Mouse (Mus musculus) MEL-GATA-1-ER (cell line): Measurements from ENCODE around the gene Pglyrp1.

Experiments
- DNase-seq: peaks from one replicate; pipeline ENCODE4 v3.0.0-alpha.2; 2012; ENCODE audit warnings: low read depth; ENCODE audit errors: extremely low read depth

Gene Pglyrp1

GRCm38 (mm10) chr7:18884745-18885422, 13.8 kb downstream of the Pglyrp1 start:
- DNase-seq = no peak

GRCm38 (mm10) chr7:18886963-18887362, 15.8 kb downstream of the Pglyrp1 start:
- DNase-seq = no peak

GRCm38 (mm10) chr7:18890848-18891247, 19.7 kb downstream of the Pglyrp1 start:
- DNase-seq = no peak

DNA sequence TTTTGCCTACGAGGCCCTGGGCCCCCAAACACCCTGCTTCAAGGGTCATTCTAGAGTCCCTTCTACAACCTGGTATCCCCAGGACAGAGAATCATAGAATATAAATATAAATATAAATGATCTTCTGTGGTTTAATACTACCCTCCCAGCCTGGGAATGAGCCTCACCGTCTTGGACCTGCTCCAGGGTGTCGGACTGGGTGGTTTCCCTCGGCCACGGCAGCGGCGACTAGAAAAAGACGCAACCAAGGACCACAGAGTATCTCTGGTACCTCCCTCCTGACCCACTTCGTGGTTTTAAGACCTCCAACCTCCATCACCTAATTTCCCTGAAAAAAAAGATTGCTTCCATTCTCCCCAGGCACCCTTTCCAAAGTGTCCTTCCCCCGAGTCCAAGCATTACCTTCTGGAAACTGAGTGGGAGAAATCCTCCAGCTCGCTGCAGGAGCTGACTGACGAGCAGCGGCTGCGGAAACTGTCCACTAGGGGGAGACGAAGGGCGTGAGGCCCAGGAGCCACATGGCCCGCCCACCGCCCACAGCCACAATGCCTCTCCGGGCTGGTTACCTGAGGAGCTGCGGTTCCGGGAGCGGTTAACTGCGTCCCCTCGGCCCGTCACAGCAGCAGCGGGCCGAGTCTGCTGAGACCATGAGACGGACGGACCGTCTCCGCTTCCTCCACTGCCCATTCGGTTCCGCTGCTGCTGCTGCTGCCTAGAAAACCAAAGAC, 20.9 kb downstream of the Pglyrp1 start:
- no peak for DNase-seq

- no peak for DNase-seq
These were observed 21.9 kb downstream of the Pglyrp1 start for GRCm38 (mm10) chr7:18893009-18893408.

DNA sequence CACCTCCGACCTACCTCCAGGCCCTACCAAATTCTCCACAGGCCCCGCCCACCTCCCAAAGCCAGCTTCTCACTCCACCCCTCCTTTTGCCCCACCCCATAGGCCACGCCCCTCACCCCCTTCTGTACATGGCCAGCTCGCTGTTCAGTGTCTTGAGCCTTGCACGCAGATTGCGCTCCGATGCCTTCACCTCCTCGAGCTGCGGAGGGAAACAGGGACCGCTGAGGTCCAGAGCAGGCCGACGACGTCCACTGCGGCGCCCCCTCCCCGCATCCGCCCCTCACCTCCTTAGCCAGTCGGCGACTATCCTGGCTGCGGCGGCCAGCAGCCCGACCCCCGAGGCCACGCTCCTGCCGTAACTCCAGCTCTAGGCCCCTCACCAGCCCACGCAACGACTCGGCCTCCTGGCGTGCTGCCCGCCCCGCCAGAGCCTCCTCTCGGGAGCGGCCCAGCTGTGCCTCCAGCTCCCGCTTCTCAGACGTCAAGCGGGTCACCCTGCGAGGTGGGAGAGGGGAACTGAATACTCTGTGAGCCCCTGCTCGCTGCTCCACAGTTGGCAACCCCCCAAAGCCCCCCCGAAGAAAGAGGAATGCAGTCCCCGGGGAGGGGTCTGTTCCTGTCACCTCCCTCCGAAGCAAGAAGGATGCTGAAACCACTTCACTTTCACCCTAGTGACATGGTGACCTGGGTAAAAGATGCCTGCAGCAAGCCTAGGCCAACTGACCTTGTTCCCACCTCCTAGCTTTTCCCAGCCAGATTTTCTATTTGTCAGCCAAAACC, 22.7 kb downstream of the Pglyrp1 start:
- no peak for DNase-seq

DNA sequence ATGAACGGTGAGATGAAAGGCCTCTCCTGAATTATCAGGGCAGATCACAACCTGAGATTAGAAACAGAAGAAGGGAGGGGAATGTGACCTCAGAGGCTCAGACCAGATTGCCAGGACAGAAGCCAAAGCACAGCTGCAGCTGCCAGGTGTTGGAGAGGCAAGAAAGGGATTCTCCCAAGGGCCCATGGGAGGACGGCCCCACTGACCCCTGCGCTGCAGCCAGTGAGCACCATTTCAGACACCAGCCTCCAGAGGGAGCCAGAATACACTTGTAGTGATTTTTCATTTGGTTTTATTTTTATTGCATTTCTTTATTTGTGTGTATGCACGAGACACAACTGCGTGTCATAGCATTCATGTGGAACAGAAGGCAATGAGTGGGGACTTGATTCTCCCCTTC, 25.4 kb downstream of the Pglyrp1 start:
- no peak for DNase-seq

DNA sequence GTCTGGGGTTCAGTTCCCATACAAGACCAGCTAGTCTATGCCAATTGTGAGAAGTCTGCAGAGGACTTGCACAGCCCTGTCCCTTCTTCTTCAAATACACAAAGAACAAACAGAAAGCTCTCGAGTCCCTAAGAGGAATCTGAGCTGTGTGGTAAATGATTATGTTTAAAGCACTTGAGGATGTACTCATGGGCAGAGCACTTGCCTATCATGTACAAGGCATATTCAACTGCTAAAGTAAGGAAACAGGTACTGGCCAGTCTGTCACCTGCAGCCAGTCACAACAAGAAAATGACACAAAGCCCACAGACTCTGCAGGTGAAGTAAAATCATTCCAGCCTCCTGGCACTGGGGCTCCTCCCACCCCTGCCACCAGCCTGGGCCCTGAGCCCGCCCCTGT, 29.4 kb downstream of the Pglyrp1 start:
- no peak for DNase-seq

DNA sequence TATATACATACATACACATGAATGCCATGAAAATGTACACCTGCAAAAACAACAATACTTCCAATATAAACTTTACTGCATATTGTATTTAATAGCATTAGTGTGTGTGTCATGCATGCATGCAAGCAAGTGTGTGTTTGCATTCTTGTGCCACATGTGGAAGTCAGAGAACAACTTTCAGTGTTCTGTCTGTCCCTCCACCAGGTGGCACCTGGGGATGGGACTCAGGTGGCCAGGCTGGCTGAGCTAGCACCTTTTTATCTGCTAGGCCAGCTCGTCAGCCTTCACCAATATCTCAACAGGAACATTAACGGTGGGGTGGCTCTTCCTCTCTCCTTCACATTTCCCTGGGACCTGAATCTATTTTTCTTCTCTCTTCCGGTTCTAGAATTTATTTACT, 31.4 kb downstream of the Pglyrp1 start:
- DNase-seq = no peak

- DNase-seq = no peak
These were observed 33.8 kb downstream of the Pglyrp1 start for GRCm38 (mm10) chr7:18904971-18905370.

DNA sequence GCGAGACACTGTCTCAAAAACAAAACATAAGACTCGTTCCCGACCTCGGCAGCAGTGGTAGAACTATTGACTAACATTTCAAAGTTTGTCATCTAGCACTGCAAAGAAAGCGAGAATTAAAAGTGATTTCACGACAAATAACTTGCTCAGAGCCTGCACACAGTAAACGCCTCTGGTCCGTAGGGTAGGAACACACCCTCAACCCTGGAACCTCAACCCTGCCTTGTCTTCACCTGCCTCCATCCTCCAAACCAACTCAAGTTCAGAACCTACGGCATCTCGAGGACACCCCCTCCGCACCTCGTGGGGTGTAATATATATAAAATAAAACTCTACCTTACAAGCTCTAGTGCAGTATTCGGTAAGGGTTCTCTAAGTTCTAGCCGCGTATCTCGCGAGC, 38.7 kb downstream of the Pglyrp1 start:
- DNase-seq = peak; percentile 24

DNA sequence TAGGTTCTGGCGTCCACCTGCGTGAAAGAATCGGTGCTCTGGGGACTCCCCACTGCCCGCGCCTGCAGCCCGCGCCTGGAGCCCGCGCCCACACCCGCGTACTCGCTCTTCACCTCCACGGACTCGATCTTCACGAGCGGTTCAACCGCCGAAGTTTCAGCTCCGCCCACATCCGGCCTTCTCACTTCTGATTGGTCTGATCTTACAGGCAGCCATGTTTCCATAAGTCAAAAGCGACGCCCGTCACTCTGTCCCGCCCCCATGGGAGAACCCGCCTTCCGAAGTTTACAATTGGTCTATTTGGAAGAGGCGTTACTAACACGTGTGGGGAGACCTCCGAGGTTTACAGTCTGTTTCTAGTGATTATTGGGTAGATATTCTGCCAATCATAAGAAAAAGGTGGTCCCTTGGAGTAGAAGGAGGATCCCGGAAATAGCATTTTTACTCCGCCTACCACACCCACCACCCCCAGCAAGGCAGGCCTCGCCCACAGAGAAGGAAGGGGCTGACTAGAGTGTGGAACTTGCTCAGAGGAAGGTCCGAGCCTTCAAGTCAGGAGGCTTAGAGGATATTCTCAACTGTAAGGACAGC, 39.2 kb downstream of the Pglyrp1 start, which contains the start of gene Ccdc61:
Gene Ccdc61 (minus strand): TSS at position 175 of the 591 bp plus-strand sequence.
- peak; percentile 99 for DNase-seq

- no peak for DNase-seq
These were observed 45.1 kb downstream of the Pglyrp1 start for GRCm38 (mm10) chr7:18916254-18916653.

DNA sequence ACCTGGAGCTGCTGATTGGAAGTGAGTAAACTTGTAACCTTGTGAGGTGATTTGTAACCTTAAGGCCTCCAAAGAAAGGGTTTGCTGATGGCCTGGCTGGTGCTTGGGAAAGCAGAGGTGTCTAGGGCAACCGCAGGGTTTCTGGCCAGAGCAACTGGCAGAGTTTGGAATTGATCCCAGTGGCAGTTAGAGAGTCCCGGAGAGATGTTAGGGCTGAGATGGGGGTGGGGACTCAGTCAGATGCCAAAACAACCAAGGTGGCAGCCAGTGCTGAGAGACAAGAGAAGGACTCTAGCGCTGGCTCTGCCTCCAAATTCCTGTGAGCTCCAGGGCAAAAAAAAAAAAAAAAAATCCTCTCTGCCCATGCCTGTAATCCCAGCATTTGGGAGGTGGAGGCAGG, 46.8 kb downstream of the Pglyrp1 start:
- no peak for DNase-seq

DNA sequence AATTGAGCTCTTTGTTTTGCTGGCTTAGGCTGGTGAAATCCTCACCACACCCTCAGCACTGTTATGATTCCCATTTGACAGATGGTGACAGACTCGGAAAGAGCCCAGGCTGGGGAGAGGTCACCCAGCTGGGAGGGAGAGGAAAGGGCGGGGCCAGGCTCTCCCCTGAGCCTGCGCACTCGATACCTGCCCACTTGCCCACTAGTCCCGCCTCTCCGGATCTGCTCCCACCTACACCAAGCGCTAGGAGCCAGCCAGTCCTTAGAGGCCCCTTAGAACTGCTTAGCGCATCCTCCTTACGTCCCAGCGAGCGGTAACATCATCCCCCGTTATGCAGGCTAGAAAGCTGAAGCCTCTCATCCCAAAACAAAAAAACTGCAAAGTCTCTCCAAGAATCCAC, 49.9 kb downstream of the Pglyrp1 start:
- DNase-seq = peak; percentile 54

DNA sequence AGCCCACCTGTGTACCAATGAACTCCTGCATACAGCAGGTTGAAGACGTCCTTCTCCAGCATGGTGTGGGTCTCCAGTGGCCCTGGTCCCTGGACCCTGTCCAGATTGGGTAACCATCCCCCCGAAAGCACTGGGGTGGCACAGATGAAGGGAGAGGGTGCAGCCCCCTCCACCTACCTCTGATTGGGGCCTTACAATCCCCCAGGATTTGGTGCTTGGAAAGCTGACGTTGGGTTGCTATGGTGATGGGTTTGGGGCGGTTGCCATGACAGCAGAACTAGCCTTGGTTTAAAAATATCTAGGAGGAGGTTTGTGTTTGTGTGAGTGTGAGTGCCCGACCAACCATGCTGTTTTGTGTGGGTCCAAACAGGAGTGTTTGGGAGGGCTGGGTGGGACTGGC, 51.7 kb downstream of the Pglyrp1 start:
- no peak for DNase-seq

- no peak for DNase-seq
These were observed 52.1 kb downstream of the Pglyrp1 start for GRCm38 (mm10) chr7:18923267-18923666.

- DNase-seq = no peak
These were observed 52.6 kb downstream of the Pglyrp1 start for GRCm38 (mm10) chr7:18923711-18924191.

- no peak for DNase-seq
These were observed 53.2 kb downstream of the Pglyrp1 start for GRCm38 (mm10) chr7:18924321-18924720.

DNA sequence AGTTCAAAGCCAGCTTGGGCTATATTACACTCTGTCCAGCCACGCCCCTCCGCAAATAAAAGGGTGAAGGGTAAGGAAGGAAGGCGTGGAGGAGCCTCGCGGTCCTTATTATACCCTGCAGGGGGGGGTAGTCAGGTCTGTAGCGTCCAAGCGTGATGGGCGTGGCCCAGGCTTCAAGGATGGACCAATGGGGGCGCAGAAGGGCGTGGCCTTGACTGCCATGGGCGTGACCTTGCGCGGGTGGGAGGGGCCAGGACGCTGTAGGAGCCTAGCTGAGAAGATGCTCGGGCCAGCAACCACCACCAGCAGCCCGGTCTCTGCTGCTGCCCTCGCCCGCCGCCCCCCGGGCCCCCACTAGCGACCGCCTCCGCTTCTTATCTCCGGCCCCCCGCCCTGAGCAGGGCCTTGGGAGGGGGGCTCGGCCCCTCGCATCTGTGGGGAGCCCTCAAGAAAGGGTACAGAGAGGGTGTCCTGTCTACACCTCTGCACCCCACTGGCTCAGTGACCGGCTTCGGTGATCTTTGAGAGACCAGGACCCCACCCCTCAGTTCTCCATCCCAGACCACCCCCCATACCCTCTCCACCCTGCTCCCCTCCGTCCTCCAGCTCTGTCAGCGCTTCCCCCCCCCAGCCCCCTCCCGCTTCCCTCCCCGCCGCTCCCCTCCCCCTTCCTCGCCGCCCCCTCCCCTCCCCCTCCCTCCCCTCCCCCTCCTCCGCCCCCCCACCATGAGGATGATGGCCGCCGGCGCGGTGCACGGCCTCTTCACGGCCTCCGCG, 54.2 kb downstream of the Pglyrp1 start, which contains the start of gene Nova2:
Gene Nova2 (plus strand): TSS at position 727 of the 777 bp plus-strand sequence.
- DNase-seq = peak; percentile 77
